Mouse (Mus musculus): ENCODE results near the gene Kcnb1.

The Kcnb1 gene

GRCm38 (mm10) chr2:167190076-167190399, at the start of gene Kcnb1:
Kcnb1 (minus strand) TSS chr2:167190155.
- DNase-seq (ENCODE audit: low read depth, low spot score): peak; percentile 51

- no peak for DNase-seq (ENCODE audit: low read depth, low spot score)
Measured at GRCm38 (mm10) chr2:167239262-167239661, 49.3 kb upstream of the Kcnb1 start.

GRCm38 (mm10) chr2:167237224-167237623, 47.3 kb upstream of the Kcnb1 start:
- DNase-seq (ENCODE audit: low read depth, low spot score): no peak

- no peak for DNase-seq (ENCODE audit: low read depth, low spot score)
Measured at GRCm38 (mm10) chr2:167236174-167236573, 46.2 kb upstream of the Kcnb1 start.

GRCm38 (mm10) chr2:167235338-167236018, 45.5 kb upstream of the Kcnb1 start:
- DNase-seq (ENCODE audit: low read depth, low spot score): no peak

DNA sequence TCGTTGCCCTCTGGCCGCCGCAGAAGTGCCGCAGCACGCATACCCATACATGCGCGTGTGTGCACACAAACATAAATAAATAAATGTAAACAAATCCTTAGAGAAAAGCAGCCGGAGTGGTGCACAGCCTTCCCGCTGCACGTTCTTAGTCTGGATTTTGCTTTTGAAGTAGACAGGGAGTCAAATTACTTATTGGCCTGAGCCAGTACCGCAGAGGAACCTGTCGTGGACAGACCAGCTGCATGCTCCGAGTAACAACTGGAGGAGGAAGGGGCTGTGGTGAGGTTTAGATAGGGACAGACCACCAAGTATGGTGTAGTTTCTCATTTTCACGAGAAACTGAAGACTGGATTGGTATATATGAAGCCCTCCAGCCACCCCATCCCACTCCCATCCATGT, 43.8 kb upstream of the Kcnb1 start:
- DNase-seq (ENCODE audit: low read depth, low spot score): no peak

GRCm38 (mm10) chr2:167233009-167233335, 43.0 kb upstream of the Kcnb1 start:
- no peak for DNase-seq (ENCODE audit: low read depth, low spot score)

DNA sequence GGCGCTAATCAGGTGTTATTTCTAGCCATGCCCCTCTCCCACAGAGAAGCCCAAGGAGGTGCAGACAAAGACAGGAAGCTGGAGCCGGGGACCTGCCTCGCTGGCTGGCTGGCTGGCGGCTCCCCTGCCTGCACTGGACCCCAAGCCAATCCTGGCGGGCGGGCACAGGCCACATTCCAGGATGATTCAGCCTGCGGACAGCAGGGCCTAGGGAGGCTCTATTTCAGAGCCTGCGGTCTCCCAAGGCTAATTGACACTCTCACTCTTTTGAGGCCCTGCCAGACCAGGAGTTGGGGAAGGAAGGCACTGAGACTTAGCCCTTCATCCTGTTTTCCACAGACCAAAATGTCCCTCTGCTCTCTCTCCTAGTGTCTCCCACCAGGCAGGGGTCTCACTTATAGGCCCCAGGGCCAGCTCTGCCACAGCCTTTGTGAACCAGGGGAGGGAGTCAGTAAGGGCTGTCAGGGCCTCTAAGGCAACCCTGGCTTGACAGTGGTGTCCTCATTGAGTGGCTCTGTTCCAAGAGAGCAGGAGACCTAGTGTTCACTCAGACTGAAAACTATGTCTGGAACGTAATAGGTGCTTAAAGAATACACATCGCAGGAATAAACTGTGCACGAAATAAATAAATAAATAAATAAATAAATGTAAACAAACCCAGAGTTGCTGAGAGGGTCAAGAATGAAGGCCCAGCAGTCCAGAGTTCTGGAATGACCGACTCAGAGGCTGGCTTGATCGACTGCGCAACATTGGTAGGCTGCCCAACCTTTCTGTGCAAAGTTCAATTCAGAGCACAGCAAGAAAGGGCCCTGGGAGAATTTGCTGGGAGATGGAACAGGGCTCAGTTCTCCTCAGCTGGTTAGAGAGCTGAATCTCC, 42.4 kb upstream of the Kcnb1 start:
- DNase-seq (ENCODE audit: low read depth, low spot score): no peak

GRCm38 (mm10) chr2:167230554-167230953, 40.6 kb upstream of the Kcnb1 start:
- no peak for DNase-seq (ENCODE audit: low read depth, low spot score)

DNA sequence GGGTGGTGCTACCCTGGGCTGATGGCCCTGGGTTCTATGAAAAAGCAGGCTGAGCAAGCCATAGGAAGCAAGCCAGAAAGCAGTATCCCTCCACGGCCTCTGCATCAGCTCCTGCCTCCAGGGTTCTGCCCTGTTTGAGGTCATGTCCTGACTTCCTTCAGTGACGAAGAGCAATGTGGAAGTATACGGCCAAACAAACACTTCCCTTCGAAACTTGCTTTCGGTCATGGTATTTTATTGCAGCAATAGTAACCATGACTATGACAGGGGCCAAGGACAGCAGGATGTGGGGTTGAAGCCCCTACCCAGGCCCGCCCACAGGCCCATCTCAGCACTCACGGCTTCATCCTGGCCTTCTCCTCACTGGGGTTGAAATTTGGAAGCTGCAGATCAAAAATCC, 35.0 kb upstream of the Kcnb1 start:
- DNase-seq (ENCODE audit: low read depth, low spot score): no peak

GRCm38 (mm10) chr2:167224194-167224593, 34.2 kb upstream of the Kcnb1 start:
- DNase-seq (ENCODE audit: low read depth, low spot score): no peak

DNA sequence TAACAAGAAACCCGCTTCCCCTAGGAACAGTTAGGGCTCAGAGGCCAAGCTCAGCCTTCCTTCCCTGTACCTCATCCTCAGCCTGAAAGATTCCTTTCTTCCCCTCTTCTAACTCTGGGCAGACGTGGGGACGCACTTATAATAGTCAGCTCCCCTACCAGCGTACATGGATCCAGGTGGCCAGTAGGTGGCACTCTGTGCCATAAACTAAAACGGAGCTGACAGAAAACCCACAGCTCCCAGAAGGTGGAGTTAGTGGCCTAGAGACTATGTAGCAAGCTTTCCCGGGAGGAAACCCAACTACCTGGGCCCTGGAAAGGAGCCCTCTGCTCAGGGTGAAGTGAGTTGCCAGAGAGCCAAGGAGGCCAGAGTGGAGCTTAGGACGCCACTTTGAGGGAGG, 32.2 kb upstream of the Kcnb1 start:
- DNase-seq (ENCODE audit: low read depth, low spot score): peak; percentile 50

DNA sequence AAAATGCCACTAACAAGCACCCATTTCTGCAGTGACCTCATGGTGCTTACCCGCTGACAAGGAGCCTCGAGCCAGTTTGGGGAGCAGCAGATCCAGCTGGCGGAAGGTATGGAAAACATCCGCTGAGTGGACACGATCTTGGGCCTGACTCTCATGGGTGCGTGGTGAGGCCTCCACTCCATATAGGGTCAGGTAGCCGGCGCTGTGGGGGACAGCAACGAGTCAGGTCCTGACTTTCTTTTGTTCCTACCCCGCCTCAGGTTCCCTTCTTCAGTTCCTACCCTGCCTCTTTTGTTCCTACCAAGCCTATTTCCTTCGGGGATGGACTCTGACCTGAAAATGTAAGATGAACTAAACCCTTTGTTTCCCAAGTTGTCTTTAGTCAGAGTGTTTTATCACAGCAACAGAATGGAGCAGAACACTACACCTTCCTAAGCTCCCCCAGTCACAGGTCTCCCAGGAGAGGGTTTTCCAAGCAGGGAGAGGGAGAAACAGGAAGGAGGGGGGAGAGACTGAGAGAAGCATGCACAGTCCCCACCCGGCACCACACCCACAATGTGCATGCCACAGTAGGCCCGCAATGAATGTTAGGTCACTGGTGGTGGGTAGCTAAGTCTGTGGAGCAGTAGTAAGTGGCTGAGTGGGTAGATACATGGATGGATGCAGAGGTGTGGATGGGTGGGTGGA, 31.3 kb upstream of the Kcnb1 start:
- no peak for DNase-seq (ENCODE audit: low read depth, low spot score)

GRCm38 (mm10) chr2:167220736-167221135, 30.8 kb upstream of the Kcnb1 start:
- no peak for DNase-seq (ENCODE audit: low read depth, low spot score)

DNA sequence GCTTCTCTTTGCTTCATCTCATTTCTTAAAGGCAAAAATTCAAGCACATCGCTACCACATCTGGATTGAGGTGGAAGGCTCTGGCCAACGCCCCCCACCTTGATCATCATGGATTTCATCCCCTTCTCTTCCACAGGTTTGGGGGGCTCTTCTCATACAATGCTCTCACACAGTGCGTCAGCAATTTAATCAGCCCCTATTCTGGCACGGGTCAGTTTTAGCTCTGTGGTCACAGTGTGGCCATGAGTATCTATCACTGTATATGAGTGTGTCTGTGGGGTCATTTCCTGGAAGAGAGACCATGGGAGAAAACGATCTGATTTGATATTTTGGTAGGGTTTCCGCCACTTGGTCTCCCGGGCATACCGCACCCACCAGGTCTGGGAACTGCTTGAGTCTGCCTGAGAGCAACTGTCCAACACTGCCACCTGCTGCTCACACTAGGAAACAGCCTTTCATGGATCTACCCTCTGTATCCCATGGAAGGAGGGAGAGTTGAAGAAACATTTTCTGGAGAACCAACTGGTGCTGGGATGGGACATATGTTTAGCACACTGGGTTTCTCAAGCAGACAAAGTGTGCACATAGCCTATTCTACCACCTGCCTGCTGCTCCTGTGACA, 29.3 kb upstream of the Kcnb1 start:
- DNase-seq (ENCODE audit: low read depth, low spot score): peak; percentile 69

DNA sequence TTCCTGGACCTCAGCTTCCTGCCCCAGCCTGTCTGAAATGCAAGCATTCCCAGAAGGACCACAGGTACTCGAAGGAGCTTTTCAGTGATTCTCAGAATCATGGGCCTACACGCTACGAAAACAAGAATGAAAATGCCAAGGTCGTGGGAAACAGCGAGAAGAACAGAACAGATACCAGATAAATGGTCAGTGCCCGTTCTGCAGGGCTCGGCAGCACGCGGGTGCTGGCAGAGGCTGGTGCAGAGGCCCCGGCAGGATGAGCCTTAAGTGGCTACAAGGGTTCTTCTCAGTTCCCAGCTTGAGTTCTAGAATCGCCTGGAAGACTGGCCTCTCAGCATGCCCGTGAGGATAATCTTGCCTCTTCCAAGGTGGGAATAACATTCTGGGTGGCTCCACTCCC, 23.7 kb upstream of the Kcnb1 start:
- no peak for DNase-seq (ENCODE audit: low read depth, low spot score)

DNA sequence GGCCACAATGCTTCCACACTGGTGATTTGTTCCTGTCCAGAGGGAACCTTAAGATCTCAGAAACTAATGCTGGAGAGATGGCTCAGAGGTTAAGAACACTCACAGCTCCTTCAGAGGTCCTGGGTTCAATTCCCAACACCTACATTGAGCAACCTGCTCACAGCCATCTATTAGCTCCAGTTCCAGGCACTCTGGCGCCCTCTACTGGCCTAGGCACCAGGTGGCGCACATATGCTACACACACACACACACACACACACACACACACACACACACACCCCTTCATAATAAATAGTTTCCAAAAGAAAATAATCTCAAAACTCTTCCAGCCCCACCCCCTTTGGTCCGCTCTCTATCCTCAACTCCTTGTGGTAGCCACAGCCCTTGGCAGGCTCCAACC, 23.1 kb upstream of the Kcnb1 start:
- no peak for DNase-seq (ENCODE audit: low read depth, low spot score)

DNA sequence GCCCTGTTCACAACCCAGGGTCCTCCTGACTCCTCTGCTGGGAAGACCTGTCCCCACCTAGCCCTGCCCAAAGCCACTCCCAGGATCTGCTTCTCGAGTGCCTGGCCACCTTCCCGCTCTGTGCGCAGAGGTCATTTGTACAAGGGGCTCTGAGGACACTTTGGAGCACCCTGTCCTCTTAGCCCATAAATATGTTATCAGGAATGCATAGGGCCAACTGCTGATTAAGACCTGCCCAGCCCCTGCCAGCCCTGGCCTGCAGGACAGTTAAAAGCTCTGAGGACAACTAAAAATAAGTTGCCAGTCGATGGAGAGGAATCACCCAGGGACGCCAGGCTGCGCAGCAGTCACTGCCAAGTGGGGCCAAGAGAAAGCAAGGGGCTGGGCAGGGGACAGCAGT, 22.6 kb upstream of the Kcnb1 start:
- no peak for DNase-seq (ENCODE audit: low read depth, low spot score)

- no peak for DNase-seq (ENCODE audit: low read depth, low spot score)
Measured at GRCm38 (mm10) chr2:167212089-167212488, 22.1 kb upstream of the Kcnb1 start.

DNA sequence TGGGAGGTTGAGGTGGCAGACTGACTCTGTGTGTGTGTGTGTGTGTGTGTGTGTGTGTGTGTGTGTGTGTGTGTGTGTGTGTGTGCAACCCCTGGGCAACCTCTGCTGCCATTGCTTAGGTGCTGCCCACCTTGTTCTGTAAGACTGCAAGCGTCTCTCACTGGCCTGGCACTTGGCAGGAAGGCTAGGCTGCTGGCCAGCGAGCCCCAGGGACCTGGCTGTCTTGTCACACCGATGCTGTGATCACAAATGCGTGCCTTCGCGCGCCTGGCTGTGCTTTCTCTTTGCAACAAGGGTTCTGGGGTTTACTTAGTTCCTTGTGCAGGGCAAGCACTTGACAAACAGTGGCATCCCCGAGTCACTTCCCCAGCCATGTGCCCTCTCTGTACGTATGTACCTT, 19.9 kb upstream of the Kcnb1 start:
- DNase-seq (ENCODE audit: low read depth, low spot score): no peak

GRCm38 (mm10) chr2:167208984-167209383, 19.0 kb upstream of the Kcnb1 start:
- no peak for DNase-seq (ENCODE audit: low read depth, low spot score)

DNA sequence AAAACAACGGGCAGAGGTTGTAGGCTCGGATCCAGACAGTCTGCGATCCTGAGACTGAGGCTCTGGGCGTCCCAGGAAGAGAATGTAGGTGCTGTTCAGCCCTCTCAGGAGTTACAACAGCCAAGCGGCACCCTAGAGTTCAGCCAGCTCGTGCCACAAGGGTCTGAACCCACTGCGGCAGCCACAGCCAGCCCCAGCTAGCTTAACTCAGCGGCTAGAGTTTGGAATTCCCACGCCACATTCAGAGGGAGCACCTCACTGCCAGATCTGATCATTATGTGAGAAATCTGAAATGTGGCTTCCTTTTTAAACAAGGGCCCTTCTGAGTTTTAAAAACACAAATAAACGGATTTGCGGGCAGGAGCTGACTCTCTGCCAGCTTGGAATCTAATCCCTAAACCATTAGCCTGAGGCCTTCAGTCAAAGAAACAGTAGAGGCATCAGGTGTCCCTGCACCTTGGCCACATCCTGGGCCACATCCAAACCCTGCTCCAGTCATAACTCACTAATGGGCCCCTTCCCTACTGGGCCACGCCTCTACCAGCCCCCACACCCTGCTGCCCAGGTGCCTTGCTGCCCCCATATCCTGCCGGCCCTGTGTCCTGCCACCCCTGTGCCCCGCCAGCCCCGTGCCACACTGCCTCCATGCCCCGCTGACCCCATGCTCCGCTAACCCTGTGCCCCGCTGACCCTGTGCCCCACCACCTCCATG, 16.1 kb upstream of the Kcnb1 start:
- no peak for DNase-seq (ENCODE audit: low read depth, low spot score)
